Mouse (Mus musculus): ENCODE measurements around the gene Gm49369.

The Gm49369 gene

GRCm38 (mm10) chr7:142394261-142395190 lies 12.1 kb upstream of the Gm49369 start:
- no peak for DNase-seq

- no peak for DNase-seq
Measured at GRCm38 (mm10) chr7:142393191-142393590, 10.7 kb upstream of the Gm49369 start.

- DNase-seq, result no peak
Measured at GRCm38 (mm10) chr7:142391609-142392008, 9.1 kb upstream of the Gm49369 start.

DNA sequence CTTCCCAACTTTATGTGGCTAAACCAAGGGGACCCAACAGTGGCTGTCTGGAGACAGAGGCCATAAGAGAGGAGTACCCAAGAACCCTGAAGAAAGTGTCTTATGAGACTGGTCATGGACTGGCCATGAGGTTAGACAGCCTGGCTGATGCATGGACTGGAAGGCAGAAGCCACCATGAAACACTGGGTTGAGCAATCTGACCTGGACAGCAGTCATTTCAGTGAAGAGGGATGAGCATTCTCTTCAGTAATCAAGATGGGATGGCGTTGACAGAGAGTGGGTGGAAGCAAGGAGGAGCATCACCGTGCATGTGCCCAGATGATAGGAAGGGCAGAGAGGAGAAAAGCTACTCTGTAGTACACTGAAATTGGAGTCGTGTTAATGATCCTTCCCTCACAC lies 8.6 kb upstream of the Gm49369 start:
- DNase-seq, result no peak

- DNase-seq, result no peak
Measured at GRCm38 (mm10) chr7:142389961-142390650, 7.6 kb upstream of the Gm49369 start.

DNA sequence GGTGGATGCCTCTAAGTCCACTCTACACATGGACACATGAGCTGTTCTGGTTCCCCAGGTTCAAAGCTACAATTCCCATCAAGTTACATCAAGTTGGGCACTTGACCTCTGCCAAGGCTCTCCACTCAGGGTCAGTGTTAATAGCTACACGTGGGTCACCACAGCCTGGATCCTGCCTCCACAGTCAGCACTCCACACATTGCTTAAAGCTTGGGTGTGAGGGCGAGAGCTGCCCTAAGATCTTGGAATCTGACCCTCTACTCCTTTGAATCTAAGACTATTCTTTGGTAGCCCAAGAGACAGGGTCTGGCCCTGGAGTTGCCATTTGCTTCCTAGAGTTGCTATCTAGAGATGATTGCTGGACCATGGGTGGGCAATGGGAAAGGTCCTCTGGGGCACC lies 6.3 kb upstream of the Gm49369 start:
- DNase-seq, result no peak

- no peak for DNase-seq
Measured at GRCm38 (mm10) chr7:142388198-142388597, 5.7 kb upstream of the Gm49369 start.

DNA sequence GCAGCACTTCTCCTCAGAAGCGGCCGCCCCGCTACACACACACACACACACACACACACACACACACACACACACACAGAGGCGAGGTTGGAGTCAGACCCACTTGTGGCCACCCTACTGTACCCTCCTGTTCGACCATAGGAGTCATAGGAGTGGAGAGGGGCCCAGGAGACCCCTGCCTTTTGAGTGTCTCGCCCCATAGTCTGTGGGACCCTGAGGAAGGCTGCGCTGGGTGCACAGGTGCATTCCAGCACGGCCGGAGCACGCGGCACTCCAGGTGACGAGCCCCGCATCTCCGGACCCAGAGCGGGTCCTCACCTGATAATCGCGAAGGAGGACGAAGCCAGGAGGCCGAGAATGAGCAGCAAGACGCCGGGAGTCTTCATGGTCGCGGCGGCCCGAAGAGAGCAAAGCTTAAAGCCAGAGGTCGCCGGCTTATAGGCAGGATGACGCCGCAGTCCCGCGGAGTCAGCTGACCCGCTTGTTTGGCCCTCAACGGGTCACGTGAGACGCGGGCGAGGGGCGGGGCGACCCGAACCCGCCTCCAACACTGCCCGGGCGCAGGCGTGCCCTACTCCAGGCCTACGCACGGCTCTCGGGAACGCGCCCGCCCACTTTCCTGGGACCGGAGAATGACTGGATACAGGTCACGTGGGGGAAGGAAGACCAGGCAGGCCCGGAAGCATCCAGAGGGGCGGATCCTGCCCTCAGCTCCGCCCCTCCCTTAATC lies 5.1 kb upstream of the Gm49369 start, which contains the start of gene Ctsd:
Gene Ctsd (minus strand): TSS at position 620 of the 730 bp plus-strand sequence.
- DNase-seq, result peak; percentile 88 to 95

DNA sequence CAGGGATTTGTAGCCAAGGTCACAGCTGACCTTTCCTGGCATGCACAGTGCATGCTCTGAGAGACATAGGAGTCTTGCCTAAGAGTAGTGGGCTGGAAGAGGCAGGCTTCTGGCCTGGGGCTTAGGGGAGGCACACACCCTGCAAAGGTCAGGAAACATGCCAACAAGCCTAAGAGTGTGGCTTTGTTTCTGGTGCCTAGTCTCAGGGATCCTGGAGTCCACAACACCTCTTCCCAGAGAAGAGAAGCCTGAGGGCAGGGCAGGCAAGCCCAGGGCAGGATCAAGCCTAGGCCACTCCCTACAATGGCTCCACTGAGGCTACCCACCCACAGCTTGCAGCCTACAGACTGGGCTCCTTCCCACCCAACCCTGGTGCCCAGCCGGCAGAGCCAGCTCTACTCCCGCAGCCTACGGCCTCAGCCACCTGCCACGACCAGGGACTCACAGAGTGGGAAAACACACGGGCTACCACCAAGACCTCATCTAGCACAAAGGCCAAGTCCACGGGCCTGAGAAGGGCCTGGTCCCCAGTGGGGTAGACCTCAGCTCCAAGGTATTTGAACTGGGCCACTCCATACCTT lies 4.2 kb upstream of the Gm49369 start:
- no peak for DNase-seq

DNA sequence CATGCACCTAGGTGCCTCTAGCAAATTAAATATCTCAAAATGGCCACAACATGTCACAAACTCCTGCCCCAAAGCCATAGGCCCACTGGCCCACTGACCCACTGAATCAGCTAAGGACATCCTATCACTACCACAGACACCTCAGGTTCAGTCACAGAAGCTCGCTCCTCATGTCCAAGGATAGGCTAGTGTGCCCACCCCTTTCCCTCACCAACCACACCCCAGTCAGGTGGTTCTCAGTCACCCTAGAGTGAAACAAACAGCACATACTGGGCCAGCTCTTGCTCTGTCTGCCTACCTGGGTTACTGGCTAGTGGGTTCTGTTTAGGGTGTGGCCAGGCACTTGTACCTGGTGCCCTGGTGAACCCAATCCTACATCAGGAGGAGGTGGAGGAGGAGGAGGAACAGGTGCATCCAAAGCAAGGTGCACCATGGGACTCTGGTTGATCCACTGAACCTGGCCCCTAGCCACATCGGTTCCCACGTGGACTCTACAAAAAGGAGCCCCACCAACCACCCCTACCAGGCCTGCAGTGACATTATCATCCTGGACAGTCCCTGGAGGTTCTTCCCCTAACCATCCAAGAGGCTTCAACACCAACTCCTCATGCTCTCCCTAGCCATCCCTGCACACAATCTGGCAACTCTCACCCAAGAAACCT lies 3.4 kb upstream of the Gm49369 start:
- peak in 1 of 2 experiments; percentile 3 for DNase-seq

- DNase-seq, result no peak
Measured at GRCm38 (mm10) chr7:142384306-142384705, 1.8 kb upstream of the Gm49369 start.

DNA sequence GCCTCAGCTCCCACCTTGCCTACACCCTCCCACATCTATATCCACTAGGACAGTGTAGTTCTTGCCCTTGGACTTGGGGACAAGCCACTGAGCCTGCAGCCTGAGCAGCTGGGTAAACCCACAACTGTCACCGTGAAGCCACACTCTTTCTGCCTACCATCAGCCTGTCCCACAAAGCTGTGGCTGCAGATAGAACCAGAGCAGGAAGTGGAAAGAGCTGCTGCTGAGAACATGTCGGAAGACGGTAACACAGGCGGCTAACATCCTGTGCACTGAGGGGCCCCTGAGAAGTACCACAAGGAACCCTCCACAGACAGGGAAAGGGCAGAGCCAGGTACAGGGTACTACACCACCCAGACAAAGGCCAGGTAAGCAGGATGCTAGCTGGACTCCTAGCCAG lies 1.3 kb downstream of the Gm49369 start:
- peak in 1 of 2 experiments; percentile 28 for DNase-seq

DNA sequence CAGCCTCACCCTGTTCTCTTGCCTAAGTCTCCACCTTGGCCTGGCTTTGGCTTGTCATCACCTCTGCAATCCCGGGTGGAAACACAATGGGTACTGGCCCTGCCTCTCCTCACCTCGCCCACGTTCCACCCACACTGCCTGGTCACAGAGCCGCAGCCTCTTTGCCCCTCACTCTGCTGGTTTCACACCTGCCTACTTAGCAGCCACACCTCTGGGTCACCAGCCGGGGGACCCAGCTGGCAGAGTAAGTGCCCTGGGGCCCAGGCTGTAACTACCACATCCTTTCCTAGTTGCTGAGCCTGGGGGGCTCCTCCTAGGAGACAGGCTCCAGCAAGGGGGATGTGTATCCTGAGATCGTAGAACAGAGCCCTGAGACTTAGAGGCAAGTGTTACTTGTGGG lies 3.3 kb downstream of the Gm49369 start:
- no peak for DNase-seq

GRCm38 (mm10) chr7:142377233-142377925 lies 5.1 kb downstream of the Gm49369 start:
- DNase-seq, result no peak

DNA sequence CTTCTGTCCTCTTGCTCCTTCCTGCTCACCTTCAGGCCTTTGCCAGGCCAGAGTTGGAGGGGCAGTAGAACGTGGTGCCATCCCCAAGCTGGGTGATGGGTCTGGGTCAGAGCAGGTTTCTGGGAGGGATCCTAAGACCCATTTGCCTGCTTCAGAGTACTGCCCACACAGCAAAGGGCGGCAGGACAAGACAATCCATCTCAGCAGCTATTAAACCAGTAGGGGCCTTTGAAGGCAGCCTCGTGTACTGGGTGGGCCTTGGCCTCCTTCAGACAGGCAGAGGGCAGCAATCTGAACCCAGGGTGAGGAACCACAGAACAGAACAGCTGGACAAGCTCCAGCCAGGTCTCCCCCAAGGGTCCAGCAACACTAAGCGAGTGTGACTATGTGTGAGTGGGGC lies 6.4 kb downstream of the Gm49369 start:
- DNase-seq, result no peak

GRCm38 (mm10) chr7:142375261-142375724 lies 7.2 kb downstream of the Gm49369 start:
- no peak for DNase-seq

- no peak for DNase-seq
Measured at GRCm38 (mm10) chr7:142374413-142375015, 8.0 kb downstream of the Gm49369 start.

GRCm38 (mm10) chr7:142373641-142374412 lies 8.6 kb downstream of the Gm49369 start, which contains the start of gene Ifitm10:
Gene Ifitm10, minus strand, starts transcription at chr7:142373753.
- DNase-seq, result no peak

GRCm38 (mm10) chr7:142373039-142373438 lies 9.4 kb downstream of the Gm49369 start:
- no peak for DNase-seq
